Comparison of ENCODE assay signal across 27 mouse cellular contexts in genomic region chr16:42784712-42785111, GRCm38 (mm10).
A peak's percentile ranks its signal among the peaks of the same experiment; 100 is the strongest.
DNase-seq lines count a peak whose midpoint lies in the region; ATAC-seq lines count a peak whose summit lies in the region.
"Had no signal": no experiment of that assay in that cellular context is flagged by ENCODE, and none has a peak within 500 bp of the region (broad histone marks: within the 10 kb centered on the region; RNA-seq: fewer than 3 reads in every experiment).

No protein-coding gene starts in this region.

- DNase-seq in kidney, adult 11 months: no peak
- peak; percentile 10 for DNase-seq in Muller cell, postnatal 12 days (ENCODE audit: inconsistent ontology term)
- no peak for DNase-seq in cerebellum, adult 8-10 months
- no peak for DNase-seq in T-cell, adult 2 months (ENCODE audit: low spot score)
- DNase-seq: adrenal gland, postnatal 14 days; cerebellum, adult 9-10 months; gastrocnemius, postnatal 14 days; heart, adult 18-20 months; kidney, adult 8-10 months; kidney, postnatal 25 days; layer of hippocampus, postnatal 36 days; right cerebral cortex, postnatal 25 days; spleen, adult 18-20 months; thymus, postnatal 25 days had no signal

- no peaks in the 10 kb centered on the region for H3K27me3 ChIP-seq in kidney, embryonic 15.5 days
- no peaks in the 10 kb centered on the region for H3K27me3 ChIP-seq in limb, embryonic 13.5 days
- H3K27me3 ChIP-seq: embryonic facial prominence, embryonic 13.5 days; forebrain, embryonic 15.5 days; heart, embryonic 12.5 days; limb, embryonic 15.5 days; midbrain, embryonic 15.5 days; neural tube, embryonic 12.5 days had no signal

- no peaks in the 10 kb centered on the region for H3K36me3 ChIP-seq in kidney, embryonic 15.5 days
- no peaks in the 10 kb centered on the region for H3K36me3 ChIP-seq in limb, embryonic 13.5 days
- H3K36me3 ChIP-seq: embryonic facial prominence, embryonic 13.5 days; forebrain, embryonic 15.5 days; heart, embryonic 12.5 days; limb, embryonic 15.5 days; midbrain, embryonic 15.5 days; neural tube, embryonic 12.5 days had no signal

- no peak overlapping the region for H3K9ac ChIP-seq in kidney, embryonic 15.5 days
- H3K9ac ChIP-seq in limb, embryonic 13.5 days: no peak overlapping the region
- H3K9ac ChIP-seq: embryonic facial prominence, embryonic 13.5 days; forebrain, embryonic 15.5 days; heart, embryonic 12.5 days; limb, embryonic 15.5 days; liver, embryonic 14.5 days; midbrain, embryonic 15.5 days; neural tube, embryonic 12.5 days had no signal

- no peaks in the 10 kb centered on the region for H3K9me3 ChIP-seq in kidney, embryonic 15.5 days (replicated peaks)
- H3K9me3 ChIP-seq in limb, embryonic 13.5 days: peaks cover 5% of the 10 kb centered on the region; the same call in 1 of the 2 replicates
- H3K9me3 ChIP-seq: embryonic facial prominence, embryonic 13.5 days; forebrain, embryonic 15.5 days; limb, embryonic 15.5 days; midbrain, embryonic 15.5 days; neural tube, embryonic 12.5 days had no signal

- no peak overlapping the region for H3K4me2 ChIP-seq in kidney, embryonic 15.5 days
- H3K4me2 ChIP-seq in limb, embryonic 13.5 days (replicated peaks): no peak overlapping the region
- H3K4me2 ChIP-seq: embryonic facial prominence, embryonic 13.5 days; forebrain, embryonic 15.5 days; heart, embryonic 12.5 days; limb, embryonic 15.5 days; midbrain, embryonic 15.5 days; neural tube, embryonic 12.5 days had no signal

- 20% methylated on average over 4 of the region's 4 CpGs for WGBS in kidney, embryonic 15.5 days
- 12% methylated on average over 4 of the region's 4 CpGs for WGBS in limb, embryonic 13.5 days

- 0 out of 2 replicates have a peak overlapping the region, but pooled peaks have one; percentile 4 for H3K27ac ChIP-seq in kidney, embryonic 15.5 days
- no peak overlapping the region for H3K27ac ChIP-seq in limb, embryonic 13.5 days
- H3K27ac ChIP-seq: embryonic facial prominence, embryonic 13.5 days; forebrain, embryonic 15.5 days; layer of hippocampus, adult 2 months; limb, embryonic 15.5 days; liver, embryonic 14.5 days; midbrain, embryonic 15.5 days; neural tube, embryonic 12.5 days had no signal

- ATAC-seq in kidney, embryonic 15.5 days (replicated peaks; ENCODE audit: low FRiP score): no peak
- peak; percentile 78 for ATAC-seq in granulocyte monocyte progenitor cell, adult 5-6 weeks (replicated peaks; ENCODE audit: poor library complexity, severe bottlenecking)
- 0 out of 2 replicates have a peak, but pooled peaks have one; percentile 8 for ATAC-seq in limb, embryonic 13.5 days (ENCODE audit: low FRiP score, low read depth)
- no peak for ATAC-seq in inflammation-experienced regulatory T-cells, adult 6 months
- ATAC-seq: forebrain, embryonic 15.5 days; midbrain, embryonic 15.5 days had no signal

- no peak overlapping the region for H3K4me3 ChIP-seq in kidney, embryonic 15.5 days (replicated peaks)
- H3K4me3 ChIP-seq in limb, embryonic 13.5 days: no peak overlapping the region
- H3K4me3 ChIP-seq: embryonic facial prominence, embryonic 13.5 days; erythroblast, embryonic 14.5 days; forebrain, embryonic 15.5 days; heart, embryonic 12.5 days; layer of hippocampus, adult 2 months; limb, embryonic 15.5 days; midbrain, embryonic 15.5 days; neural tube, embryonic 12.5 days had no signal

- H3K4me1 ChIP-seq in kidney, embryonic 15.5 days: peaks cover 12% of the 10 kb centered on the region
- peaks cover 18% of the 10 kb centered on the region; the same call in 1 of the 2 replicates for H3K4me1 ChIP-seq in limb, embryonic 13.5 days

Comparison
In these comparisons a context has a peak if more than half of its experiments do, and no peak if none do; other contexts are left out.
1. ATAC-seq: peak in granulocyte monocyte progenitor cell, adult 5-6 weeks (single experiment) and limb, embryonic 13.5 days (single experiment); none in kidney, embryonic 15.5 days (single experiment) and inflammation-experienced regulatory T-cells, adult 6 months (single experiment).